Mouse (Mus musculus) cerebellum, adult 11 months (tissue): Measurements from ENCODE around the gene Gys1.
"Not testable (repeated sequence)": the region's sequence is repeated elsewhere in the genome, so short reads cannot be mapped to it uniquely, and the experiment has no call there.

Source experiments
- DNase-seq: peaks from one replicate; pipeline ENCODE4 v3.0.0; 2022

The Gys1 gene

GRCm38 (mm10) chr7:45458748-45459563 lies 24.3 kb downstream of the Gys1 start:
- DNase-seq, result peak; percentile 77

- DNase-seq, result peak; percentile 95
Observed at GRCm38 (mm10) chr7:45459564-45460140, 25.0 kb downstream of the Gys1 start, which contains the start of gene Ftl1. Gene Ftl1 (minus strand): TSS chr7:45459884.

- DNase-seq, result no peak
Observed at GRCm38 (mm10) chr7:45460377-45460776, 25.7 kb downstream of the Gys1 start.

GRCm38 (mm10) chr7:45460860-45461314 lies 26.2 kb downstream of the Gys1 start:
- DNase-seq, result no peak

GRCm38 (mm10) chr7:45461326-45461725 lies 26.7 kb downstream of the Gys1 start:
- DNase-seq, result no peak

GRCm38 (mm10) chr7:45461781-45462180 lies 27.1 kb downstream of the Gys1 start:
- DNase-seq, result no peak

GRCm38 (mm10) chr7:45462325-45462724 lies 27.7 kb downstream of the Gys1 start:
- DNase-seq, result no peak

- not testable (repeated sequence) for DNase-seq
Observed at GRCm38 (mm10) chr7:45462868-45463267, 28.2 kb downstream of the Gys1 start.

GRCm38 (mm10) chr7:45463987-45464778 lies 29.5 kb downstream of the Gys1 start:
- no peak for DNase-seq

GRCm38 (mm10) chr7:45465112-45465511 lies 30.5 kb downstream of the Gys1 start:
- DNase-seq, result no peak

GRCm38 (mm10) chr7:45465549-45465948 lies 30.9 kb downstream of the Gys1 start:
- no peak for DNase-seq

GRCm38 (mm10) chr7:45466283-45467089 lies 31.8 kb downstream of the Gys1 start, which contains the start of gene Bax:
Gene Bax (minus strand): TSS chr7:45466898.
- DNase-seq, result peak; percentile 98

- no peak for DNase-seq
Observed at GRCm38 (mm10) chr7:45467090-45467670, 32.5 kb downstream of the Gys1 start.

- DNase-seq, result no peak
Observed at GRCm38 (mm10) chr7:45470869-45471268, 36.2 kb downstream of the Gys1 start.

- no peak for DNase-seq
Observed at GRCm38 (mm10) chr7:45475291-45475969, 40.8 kb downstream of the Gys1 start.

GRCm38 (mm10) chr7:45476453-45476852 lies 41.8 kb downstream of the Gys1 start:
- no peak for DNase-seq

- DNase-seq, result no peak
Observed at GRCm38 (mm10) chr7:45477003-45477402, 42.4 kb downstream of the Gys1 start.

- DNase-seq, result no peak
Observed at GRCm38 (mm10) chr7:45478774-45479173, 44.1 kb downstream of the Gys1 start.

GRCm38 (mm10) chr7:45480310-45480709 lies 45.7 kb downstream of the Gys1 start:
- DNase-seq, result not testable (repeated sequence)

GRCm38 (mm10) chr7:45481374-45481927 lies 46.8 kb downstream of the Gys1 start, which contains the start of gene Tulp2:
Gene Tulp2 (plus strand): TSS chr7:45481877.
- no peak for DNase-seq

- no peak for DNase-seq
Observed at GRCm38 (mm10) chr7:45482166-45482565, 47.5 kb downstream of the Gys1 start.
